ENCODE assay signal across 26 mouse cellular contexts in the genomic region with DNA sequence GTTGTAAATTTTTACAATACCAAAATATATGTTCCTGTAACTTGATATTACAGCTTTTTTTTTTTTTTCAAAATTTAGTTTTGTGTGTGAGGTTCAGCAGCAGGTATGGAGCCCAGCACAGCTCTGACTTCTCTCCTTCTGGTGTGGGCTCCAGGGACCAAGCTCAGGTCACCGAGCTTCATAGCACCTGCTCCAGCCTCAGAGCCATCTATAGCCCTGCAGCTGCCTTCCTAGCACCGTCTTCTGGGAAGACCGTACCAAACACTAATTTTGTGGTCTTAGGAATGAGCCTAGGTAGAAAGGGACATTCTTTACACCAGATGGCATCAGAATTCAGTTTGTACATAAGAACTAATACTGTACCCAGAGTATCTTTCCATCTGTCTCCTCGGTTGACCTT.
"Had no signal": no experiment of that assay in that cellular context is flagged by ENCODE, and none has a peak within 500 bp of the region (broad histone marks: within the 10 kb centered on the region; RNA-seq: fewer than 3 reads in every experiment).

No protein-coding gene starts in this region.

- DNase-seq: cerebellum, adult 2 months; cerebellum, adult 8-10 months; cerebellum, adult 9-10 months; cerebellum, adult 9-11 months; cerebellum, postnatal 10 days; cerebellum, postnatal 14 days; cerebellum, postnatal 25 days; cerebellum, postnatal 36 days; embryo, embryonic 11 days; forebrain, postnatal 0 days; gastrocnemius, adult 2 months; gastrocnemius, postnatal 10 days; gastrocnemius, postnatal 14 days; gastrocnemius, postnatal 25 days; gastrocnemius, postnatal 36 days; heart, adult 18-20 months; heart, adult 2 months had no signal

- H3K27me3 ChIP-seq: embryonic facial prominence, embryonic 12.5 days; embryonic facial prominence, embryonic 13.5 days; embryonic facial prominence, embryonic 15.5 days; forebrain, embryonic 12.5 days; forebrain, embryonic 13.5 days; forebrain, embryonic 15.5 days had no signal

- H3K4me2 ChIP-seq: embryonic facial prominence, embryonic 12.5 days; embryonic facial prominence, embryonic 13.5 days; embryonic facial prominence, embryonic 15.5 days; forebrain, embryonic 12.5 days; forebrain, embryonic 13.5 days; forebrain, embryonic 15.5 days had no signal

- H3K4me3 ChIP-seq: embryonic facial prominence, embryonic 10.5 days; embryonic facial prominence, embryonic 12.5 days; embryonic facial prominence, embryonic 13.5 days; embryonic facial prominence, embryonic 15.5 days; erythroblast, embryonic 14.5 days; forebrain, embryonic 10.5 days; forebrain, embryonic 12.5 days; forebrain, embryonic 13.5 days; forebrain, embryonic 15.5 days; gastrocnemius, adult 2 months; heart, adult 2 months had no signal
